Mouse (Mus musculus): ENCODE data around the gene Ndufb5.

DNA sequence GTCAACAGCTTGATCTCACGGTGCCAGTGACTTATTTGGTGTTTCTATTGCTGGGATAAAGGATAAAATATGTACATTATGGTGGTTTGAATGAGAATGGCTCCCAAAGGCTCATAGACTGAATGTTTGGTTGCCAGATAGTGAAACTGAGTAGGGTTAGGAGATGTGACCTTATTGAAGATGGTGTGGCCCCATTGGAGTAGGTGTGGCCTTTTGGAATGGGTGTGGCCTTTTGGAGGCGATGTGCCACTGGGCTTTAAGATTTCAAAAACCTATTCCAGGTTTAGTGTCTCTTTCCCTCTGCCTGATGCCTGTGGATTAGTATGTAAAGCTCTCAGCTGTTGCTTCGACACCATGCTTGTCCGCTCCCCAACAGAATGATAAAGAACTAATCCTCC is 41.2 kb upstream of the Ndufb5 start:
- no peak for TF ChIP-seq CTCF (IDR thresholded peaks at IDR 0.05; ENCODE audit: control insufficient read depth, insufficient read depth, low read length)
- TF ChIP-seq POLR2A (IDR thresholded peaks at IDR 0.05; ENCODE audit: borderline replicate concordance, control insufficient read depth, low read depth, low read length) = no peak
